Mouse (Mus musculus) megakaryocyte, embryonic 14.5 days (primary cell): ENCODE measurements around the gene Kansl3.

Experiments used
- FLI1 ChIP-seq: IDR thresholded peaks from 2 replicates; pipeline ENCODE4 v1.6.1; 2012; ENCODE audit warnings: low read length, inconsistent platforms, mixed read lengths
- GATA1 ChIP-seq: IDR thresholded peaks from 3 replicates; pipeline ENCODE4 v1.6.1; 2012; ENCODE audit warnings: mixed read lengths, low read length, inconsistent platforms, borderline replicate concordance

GRCm38 (mm10) chr1:36342547-36342946 lies 26.4 kb downstream of the Kansl3 start:
- no peak for TF ChIP-seq GATA1
- TF ChIP-seq FLI1, result no peak
